In genomic region chr11:105364386-105365065, GRCm38 (mm10) we compare ENCODE assay signal across 8 mouse cellular contexts.
DNase-seq lines count a peak whose midpoint lies in the region; ATAC-seq lines count a peak whose summit lies in the region.

No protein-coding gene starts in this region.

- H3K4me3 ChIP-seq in forebrain, embryonic 10.5 days: peak overlapping the region; percentile 67
- H3K4me3 ChIP-seq in hindbrain, embryonic 11.5 days (ENCODE audit: low read depth, low read length): no peak overlapping the region
- no peak overlapping the region for H3K4me3 ChIP-seq in midbrain, embryonic 11.5 days (ENCODE audit: low read depth, low read length)

- peaks cover 43% of the 10 kb centered on the region for H3K27me3 ChIP-seq in forebrain, embryonic 10.5 days (ENCODE audit: poor library complexity, severe bottlenecking)
- H3K27me3 ChIP-seq in hindbrain, embryonic 11.5 days (ENCODE audit: control insufficient read depth, insufficient read depth, low read length): 0 out of 2 replicates have a peak, but pooled peaks cover 2% of the 10 kb centered on the region
- no peaks in the 10 kb centered on the region; the same call in 1 of the 2 replicates for H3K27me3 ChIP-seq in midbrain, embryonic 11.5 days (ENCODE audit: control insufficient read depth, insufficient read depth, low read length)

- H3K4me2 ChIP-seq in hindbrain, embryonic 11.5 days (replicated peaks; ENCODE audit: low read depth, low read length): peak overlapping the region; percentile 72
- peak overlapping the region; percentile 15; the same call in 1 of the 2 replicates for H3K4me2 ChIP-seq in midbrain, embryonic 11.5 days

- peak overlapping the region; percentile 47 for H3K9ac ChIP-seq in hindbrain, embryonic 11.5 days (ENCODE audit: low read depth, low read length)
- H3K9ac ChIP-seq in midbrain, embryonic 11.5 days (ENCODE audit: low read length): peak overlapping the region; percentile 27

- 14% methylated on average over 12 of the region's 12 CpGs for WGBS in forebrain, embryonic 10.5 days
- WGBS in hindbrain, embryonic 11.5 days: 27% methylated on average over 12 of the region's 12 CpGs
- WGBS in midbrain, embryonic 11.5 days: 33% methylated on average over 12 of the region's 12 CpGs

- H3K27ac ChIP-seq in forebrain, embryonic 10.5 days: peak overlapping the region; percentile 56
- H3K27ac ChIP-seq in hindbrain, embryonic 11.5 days (ENCODE audit: low read depth, low read length): peak overlapping the region; percentile 10; the same call in 1 of the 2 replicates
- no peak overlapping the region; the same call in 1 of the 2 replicates for H3K27ac ChIP-seq in midbrain, embryonic 11.5 days (ENCODE audit: low read depth, low read length)

- no peaks in the 10 kb centered on the region for H3K36me3 ChIP-seq in forebrain, embryonic 10.5 days (replicated peaks)
- no peaks in the 10 kb centered on the region for H3K36me3 ChIP-seq in hindbrain, embryonic 11.5 days (ENCODE audit: control insufficient read depth, insufficient read depth, low read length)
- H3K36me3 ChIP-seq in midbrain, embryonic 11.5 days (ENCODE audit: control insufficient read depth, insufficient read depth, low read length): no peaks in the 10 kb centered on the region

- ATAC-seq in hindbrain, embryonic 11.5 days (ENCODE audit: low FRiP score): 0 out of 2 replicates have a peak, but pooled peaks have one; percentile 8
- no peak for ATAC-seq in midbrain, embryonic 11.5 days (ENCODE audit: low FRiP score)

- DNase-seq in ovary, postnatal 36 days (ENCODE audit: low spot score): peak; percentile 34
- no peak for DNase-seq in ovary, postnatal 14 days (ENCODE audit: low spot score)
- DNase-seq in forebrain, embryonic 10.5 days (ENCODE audit: extremely low spot score, low spot score): no peak
- peak; percentile 36 for DNase-seq in hindbrain, embryonic 11.5 days (ENCODE audit: low spot score)
- DNase-seq in layer of hippocampus, adult 8-10 months (ENCODE audit: low spot score in 2 of 2): peak; percentile 55 to 61
- DNase-seq in midbrain, embryonic 11.5 days (ENCODE audit: low spot score, missing footprints): peak; percentile 88
- DNase-seq in thymus, postnatal 14 days: peak; percentile 49
- DNase-seq in frontal cortex, postnatal 10 days (ENCODE audit: low spot score in 2 of 2): no peak

- H3K4me1 ChIP-seq in forebrain, embryonic 10.5 days: peaks cover 43% of the 10 kb centered on the region
- H3K4me1 ChIP-seq in hindbrain, embryonic 11.5 days (replicated peaks; ENCODE audit: control insufficient read depth, insufficient read depth, low read length): peaks cover 17% of the 10 kb centered on the region
- peaks cover 20% of the 10 kb centered on the region for H3K4me1 ChIP-seq in midbrain, embryonic 11.5 days (ENCODE audit: control insufficient read depth, insufficient read depth, low read length)

- H3K9me3 ChIP-seq in forebrain, embryonic 10.5 days: no peaks in the 10 kb centered on the region
- no peaks in the 10 kb centered on the region for H3K9me3 ChIP-seq in hindbrain, embryonic 11.5 days (ENCODE audit: control insufficient read depth, low read length)
- no peaks in the 10 kb centered on the region for H3K9me3 ChIP-seq in midbrain, embryonic 11.5 days (ENCODE audit: control insufficient read depth, low read length)

Comparison
In these comparisons a context has a peak if more than half of its experiments do, and no peak if none do; other contexts are left out.
1. DNase-seq: peak in ovary, postnatal 36 days (single experiment), hindbrain, embryonic 11.5 days (single experiment), layer of hippocampus, adult 8-10 months (2 of 2), midbrain, embryonic 11.5 days (single experiment) and thymus, postnatal 14 days (single experiment); none in ovary, postnatal 14 days (single experiment), forebrain, embryonic 10.5 days (single experiment) and frontal cortex, postnatal 10 days (0 of 2).